3 mouse cellular contexts compared by ENCODE assay signal in genomic region chr10:60845271-60845670, GRCm38 (mm10).
DNase-seq lines count a peak whose midpoint lies in the region.

No protein-coding gene starts in this region.

- DNase-seq in ES-CJ7 (ENCODE audit: low read depth, low spot score) (peak; percentile 72), R1 (ENCODE audit: low read depth, low spot score) (peak; percentile 68), ZHBTc4 (ENCODE audit: low read depth, low spot score) (peak; percentile 74)
